ENCODE assay signal across 9 mouse cellular contexts in the genomic region with DNA sequence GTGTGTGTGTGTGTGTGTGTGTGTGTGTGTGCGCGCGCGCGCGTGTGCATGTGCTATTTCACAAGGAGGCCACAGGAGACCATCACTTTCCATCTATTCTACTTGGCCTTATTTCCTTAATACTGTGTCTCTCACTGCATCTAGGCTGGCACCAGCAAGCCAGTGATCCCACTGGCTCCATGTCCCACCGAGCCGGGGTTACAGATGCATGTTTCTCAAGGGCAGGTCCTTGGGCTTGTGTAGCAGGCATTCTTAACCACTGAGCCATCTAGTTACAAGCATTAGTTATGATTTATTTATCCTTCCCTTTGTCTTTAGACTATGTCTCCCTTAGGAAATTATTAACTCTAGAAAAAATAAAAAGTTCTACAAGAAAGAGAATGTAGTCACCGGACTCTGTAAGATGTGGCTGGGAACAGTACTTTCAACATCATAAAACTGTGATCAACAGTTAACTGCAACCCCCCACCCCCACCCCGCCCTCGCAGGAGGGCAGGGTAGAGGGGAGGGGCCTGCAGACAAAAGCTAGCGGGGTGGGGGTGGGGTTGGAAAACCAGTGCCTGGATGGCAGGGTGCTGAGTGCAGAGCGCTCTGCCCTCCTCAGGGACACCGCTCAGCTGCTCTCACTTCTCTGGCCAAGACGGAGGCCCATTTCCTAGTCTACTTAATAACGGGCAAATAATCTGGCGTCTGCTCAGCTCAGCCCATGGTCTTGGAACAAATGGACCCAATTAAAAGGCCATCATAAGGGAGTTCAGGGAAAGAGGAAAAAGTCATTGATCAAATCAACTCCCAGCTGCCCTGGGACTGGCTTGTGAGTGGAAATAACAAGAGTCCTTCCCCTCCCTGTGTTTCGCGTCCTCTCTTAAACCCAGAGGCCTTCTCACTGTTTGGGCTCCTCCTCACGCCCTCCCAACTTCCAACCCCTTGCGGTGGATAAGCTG. TPM values are rescaled to one million over a fixed set of nuclear protein-coding genes. Genes with fewer than 3 reads are reported as not detected.
A peak's percentile ranks its signal among the peaks of the same experiment; 100 is the strongest.
DNase-seq lines count a peak whose midpoint lies in the region; ATAC-seq lines count a peak whose summit lies in the region.
"Had no signal": no experiment of that assay in that cellular context is flagged by ENCODE, and none has a peak within 500 bp of the region (broad histone marks: within the 10 kb centered on the region; RNA-seq: fewer than 3 reads in every experiment).

No protein-coding gene starts in this region.

- no peak overlapping the region for H3K9ac ChIP-seq in heart, embryonic 11.5 days (ENCODE audit: low read depth, low read length)
- H3K9ac ChIP-seq in embryonic facial prominence, embryonic 14.5 days (ENCODE audit: low read depth, low read length), result no peak overlapping the region; the same call in 1 of the 2 replicates
- H3K9ac ChIP-seq in kidney, embryonic 16.5 days (replicated peaks; ENCODE audit: low read length), result 0 out of 2 replicates have a peak overlapping the region, but pooled peaks have one; percentile 29

- no peak overlapping the region for H3K27ac ChIP-seq in heart, embryonic 11.5 days (ENCODE audit: low read depth, low read length)
- H3K27ac ChIP-seq in embryonic facial prominence, embryonic 14.5 days (replicated peaks; ENCODE audit: low read depth, low read length), result no peak overlapping the region
- peak overlapping the region; percentile 70 for H3K27ac ChIP-seq in kidney, embryonic 16.5 days (ENCODE audit: low read length)

- H3K27me3 ChIP-seq in heart, embryonic 11.5 days (ENCODE audit: control insufficient read depth, insufficient read depth, low read length), result no peaks in the 10 kb centered on the region
- no peaks in the 10 kb centered on the region for H3K27me3 ChIP-seq in embryonic facial prominence, embryonic 14.5 days (replicated peaks; ENCODE audit: control insufficient read depth, insufficient read depth, low read length)
- H3K27me3 ChIP-seq in kidney, embryonic 16.5 days (ENCODE audit: insufficient read depth, low read length), result no peaks in the 10 kb centered on the region

- H3K4me1 ChIP-seq in heart, embryonic 11.5 days (ENCODE audit: control insufficient read depth, insufficient read depth, low read length), result peaks cover 6% of the 10 kb centered on the region
- 0 out of 2 replicates have a peak, but pooled peaks cover 7% of the 10 kb centered on the region for H3K4me1 ChIP-seq in embryonic facial prominence, embryonic 14.5 days (ENCODE audit: control insufficient read depth, insufficient read depth, low read length)
- H3K4me1 ChIP-seq in kidney, embryonic 16.5 days (ENCODE audit: insufficient read depth, low read length), result peaks cover 18% of the 10 kb centered on the region

- no peak; the same call in 1 of the 2 replicates for ATAC-seq in heart, embryonic 11.5 days (replicated peaks; ENCODE audit: insufficient number of reproducible peaks, low FRiP score, low TSS enrichment)
- peak; percentile 64 for ATAC-seq in embryonic facial prominence, embryonic 14.5 days (ENCODE audit: low read depth)
- peak; percentile 81 for ATAC-seq in kidney, embryonic 16.5 days (ENCODE audit: low FRiP score, low TSS enrichment)

- H3K36me3 ChIP-seq in heart, embryonic 11.5 days (ENCODE audit: control insufficient read depth, insufficient read depth, low read length), result no peaks in the 10 kb centered on the region
- H3K36me3 ChIP-seq in embryonic facial prominence, embryonic 14.5 days (ENCODE audit: control insufficient read depth, insufficient read depth, low read length), result no peaks in the 10 kb centered on the region
- H3K36me3 ChIP-seq in kidney, embryonic 16.5 days (ENCODE audit: insufficient read depth, low read length), result no peaks in the 10 kb centered on the region

- DNase-seq in heart, adult 8-10 months (ENCODE audit: low spot score), result no peak
- peak; percentile 34 for DNase-seq in embryonic facial prominence, embryonic 14.5 days (ENCODE audit: low spot score)
- DNase-seq in lung, postnatal 36 days, result peak; percentile 64
- DNase-seq in spleen, postnatal 36 days (ENCODE audit: low spot score in 2 of 2), result no peak
- no peak for DNase-seq in B cell, adult 2 months
- no peak for DNase-seq in thymus, postnatal 14 days

- no peak overlapping the region for H3K4me3 ChIP-seq in heart, embryonic 11.5 days (ENCODE audit: low read depth, low read length)
- H3K4me3 ChIP-seq in embryonic facial prominence, embryonic 14.5 days (ENCODE audit: low read depth, low read length), result no peak overlapping the region
- no peak overlapping the region for H3K4me3 ChIP-seq in kidney, embryonic 16.5 days (ENCODE audit: low read length)

- peak overlapping the region; percentile 34; the same call in 1 of the 2 replicates for H3K4me2 ChIP-seq in heart, embryonic 11.5 days
- 0 out of 2 replicates have a peak overlapping the region, but pooled peaks have one; percentile 35 for H3K4me2 ChIP-seq in embryonic facial prominence, embryonic 14.5 days (ENCODE audit: low read depth, low read length)
- peak overlapping the region; percentile 34 for H3K4me2 ChIP-seq in kidney, embryonic 16.5 days (replicated peaks; ENCODE audit: low read depth, low read length)

- H3K9me3 ChIP-seq in heart, embryonic 11.5 days (replicated peaks; ENCODE audit: control insufficient read depth, low read length), result no peaks in the 10 kb centered on the region
- no peaks in the 10 kb centered on the region for H3K9me3 ChIP-seq in embryonic facial prominence, embryonic 14.5 days (ENCODE audit: control insufficient read depth, low read length)
- H3K9me3 ChIP-seq in kidney, embryonic 16.5 days (ENCODE audit: low read length), result no peaks in the 10 kb centered on the region

- WGBS in heart, embryonic 11.5 days (ENCODE audit: insufficient replicate concordance), result 40% methylated on average over 21 of the region's 21 CpGs
- WGBS in embryonic facial prominence, embryonic 14.5 days, result 40% methylated on average over 21 of the region's 21 CpGs
- 36% methylated on average over 20 of the region's 21 CpGs for WGBS in kidney, embryonic 16.5 days

RNA-seq across cellular contexts. Expression of a gene that starts 10.3 kb away (rescaled TPM):
- 2.1 and 2.8 TPM in 2 replicates for polyA plus RNA-seq in heart, embryonic 11.5 days (2014; fragmentation: Nextera tagmentation; extraction: Ambion mirVana)
- 1 to 10 TPM; 2.7 to 4.0 (median 3.3) TPM for total RNA-seq in heart, adult 8-10 months (2022)
- 6.9 and 7.3 TPM in 2 replicates for polyA plus RNA-seq in embryonic facial prominence, embryonic 14.5 days (2014; fragmentation: Nextera tagmentation; extraction: Ambion mirVana)
- polyA plus RNA-seq in kidney, embryonic 16.5 days (2015; fragmentation: Nextera tagmentation; extraction: Ambion mirVana), result 4.8 and 5.2 TPM in 2 replicates

RNA-seq across cellular contexts. Expression of a gene that starts 27.9 kb away (rescaled TPM):
- 0.54 and 0.68 TPM in 2 replicates for polyA plus RNA-seq in heart, embryonic 11.5 days (2014; fragmentation: Nextera tagmentation; extraction: Ambion mirVana)
- total RNA-seq in heart, adult 8-10 months (2022), result 10 to 100 TPM; 24.6 to 27.7 (median 27.2) TPM
- polyA plus RNA-seq in embryonic facial prominence, embryonic 14.5 days (2014; fragmentation: Nextera tagmentation; extraction: Ambion mirVana), result 2.0 and 2.3 TPM in 2 replicates
- polyA plus RNA-seq in kidney, embryonic 16.5 days (2015; fragmentation: Nextera tagmentation; extraction: Ambion mirVana), result 1.2 and 1.4 TPM in 2 replicates

RNA-seq across cellular contexts. Expression of a gene that starts 52.8 kb away (rescaled TPM):
- polyA plus RNA-seq in heart, embryonic 11.5 days (2014; fragmentation: Nextera tagmentation; extraction: Ambion mirVana), result 8.5 and 8.8 TPM in 2 replicates
- total RNA-seq in heart, adult 8-10 months (2022), result 10 to 100 TPM; 25.0 to 36.6 (median 28.1) TPM
- 16.3 and 16.8 TPM in 2 replicates for polyA plus RNA-seq in embryonic facial prominence, embryonic 14.5 days (2014; fragmentation: Nextera tagmentation; extraction: Ambion mirVana)
- 10.7 and 10.8 TPM in 2 replicates for polyA plus RNA-seq in kidney, embryonic 16.5 days (2015; fragmentation: Nextera tagmentation; extraction: Ambion mirVana)
- total RNA-seq: neutrophil, adult 5-6 weeks had no signal

Comparison
In these comparisons a context has a peak if more than half of its experiments do, and no peak if none do; other contexts are left out.
1. DNase-seq: peak in embryonic facial prominence, embryonic 14.5 days (single experiment) and lung, postnatal 36 days (single experiment); none in heart, adult 8-10 months (single experiment), spleen, postnatal 36 days (0 of 2), B cell, adult 2 months (0 of 2) and thymus, postnatal 14 days (single experiment).
2. Peak in every context shown above with its lines, with median percentiles within 50 percentile points of each other: H3K4me2 ChIP-seq.